Mouse (Mus musculus) MEL (cell line): ENCODE measurements around the gene H2-DMa. TPM values are rescaled to one million over a fixed set of nuclear protein-coding genes. Genes with fewer than 3 reads are reported as not detected.

Experiments
- DNase-seq: peaks from one replicate; pipeline ENCODE4 v3.0.0; 2011; ENCODE audit warnings: low read depth, low spot score
- H3K27ac ChIP-seq: 2 replicates; pipeline ENCODE4 v1.5.1; 2012; ENCODE audit warnings: low read depth, mild to moderate bottlenecking, control low read depth, low read length, moderate library complexity; ENCODE audit not compliant: control insufficient read depth
- H3K27me3 ChIP-seq, 2 experiments: fragments of 150-350 bp in 1 of 2; sonication (generic) in 1 of 2; 2 replicates each; pipeline ENCODE4 v1.6.1; 2012; ENCODE audit warnings: low read length in 2 of 2, mild to moderate bottlenecking in 2 of 2, improper control_type of control experiment in 1 of 2, moderate library complexity in 1 of 2; ENCODE audit not compliant: insufficient read depth in 2 of 2, control insufficient read depth in 1 of 2
- H3K36me3 ChIP-seq, 2 experiments: 2 replicates each; pipeline ENCODE4 v1.6.1; 2012 to 2014; ENCODE audit warnings: low read length in 2 of 2, improper control_type of control experiment in 1 of 2, inconsistent platforms in 1 of 2, mild to moderate bottlenecking in 1 of 2; ENCODE audit not compliant: insufficient read depth in 2 of 2, control insufficient read depth in 1 of 2
- H3K4me1 ChIP-seq, 2 experiments: fragments of 150-350 bp in 1 of 2; sonication (generic) in 1 of 2; 2 replicates each; pipeline ENCODE4 v1.6.1; 2012; ENCODE audit warnings: low read length in 2 of 2, improper control_type of control experiment in 1 of 2, mild to moderate bottlenecking in 1 of 2; ENCODE audit not compliant: insufficient read depth in 2 of 2, control insufficient read depth in 1 of 2
- H3K4me3 ChIP-seq, 2 experiments: fragments of 150-350 bp in 1 of 2; sonication (generic) in 1 of 2; 2 replicates each; pipeline ENCODE4 v1.5.1; 2012; ENCODE audit warnings: low read depth in 2 of 2, low read length in 2 of 2, mild to moderate bottlenecking in 2 of 2, moderate library complexity in 2 of 2, control low read depth in 1 of 2, improper control_type of control experiment in 1 of 2; ENCODE audit not compliant: control insufficient read depth in 1 of 2, insufficient read depth in 1 of 2
- H3K79me2 ChIP-seq: 2 replicates; pipeline ENCODE4 v1.6.1; 2012; ENCODE audit warnings: mild to moderate bottlenecking, low read length, moderate library complexity; ENCODE audit not compliant: control insufficient read depth, poor library complexity, insufficient read depth
- H3K9ac ChIP-seq: 2 replicates; pipeline ENCODE4 v1.6.1; 2012; ENCODE audit warnings: low read depth, mild to moderate bottlenecking, control low read depth, low read length, moderate library complexity; ENCODE audit not compliant: control insufficient read depth, poor library complexity, severe bottlenecking
- H3K9me3 ChIP-seq: fragments of 150-350 bp; sonication (generic); replicated peaks from 2 replicates; pipeline ENCODE4 v1.6.1; 2012; ENCODE audit warnings: mild to moderate bottlenecking, low read length, improper control_type of control experiment, moderate library complexity; ENCODE audit not compliant: insufficient read depth
- CHD1 ChIP-seq: IDR thresholded peaks from 2 replicates; pipeline ENCODE4 v1.6.1; 2012; ENCODE audit warnings: low read depth, mild to moderate bottlenecking, inconsistent platforms, low read length, improper control_type of control experiment
- ETS1 ChIP-seq: IDR thresholded peaks from 2 replicates; pipeline ENCODE4 v1.6.1; 2012; ENCODE audit warnings: low read depth, mild to moderate bottlenecking, inconsistent platforms, low read length, improper control_type of control experiment, moderate library complexity
- GABPA ChIP-seq: IDR thresholded peaks from 2 replicates; pipeline ENCODE4 v1.6.1; 2012; ENCODE audit warnings: low read depth, mild to moderate bottlenecking, inconsistent platforms, low read length, improper control_type of control experiment, moderate library complexity
- JUND ChIP-seq: IDR thresholded peaks from 2 replicates; pipeline ENCODE4 v1.6.1; 2011; ENCODE audit warnings: low read depth, mild to moderate bottlenecking, improper control_type of control experiment, low read length
- MAFK ChIP-seq: IDR thresholded peaks from 2 replicates; pipeline ENCODE4 v1.6.1; 2011; ENCODE audit warnings: low read depth, mild to moderate bottlenecking, low read length, improper control_type of control experiment, borderline replicate concordance
- MEF2A ChIP-seq: IDR thresholded peaks from 2 replicates; pipeline ENCODE4 v1.6.1; 2014; ENCODE audit warnings: low read depth, mild to moderate bottlenecking, inconsistent platforms, low read length, improper control_type of control experiment; ENCODE audit not compliant: poor library complexity, insufficient replicate concordance, severe bottlenecking; ENCODE audit errors: extremely low read depth
- MXI1 ChIP-seq: IDR thresholded peaks from 2 replicates; pipeline ENCODE4 v1.6.1; 2011; ENCODE audit warnings: mild to moderate bottlenecking, low read depth, low read length, improper control_type of control experiment
- MYC ChIP-seq: IDR thresholded peaks from 2 replicates; pipeline ENCODE4 v1.6.1; 2011; ENCODE audit warnings: low read depth, mild to moderate bottlenecking, low read length, improper control_type of control experiment, moderate library complexity
- NELFE ChIP-seq: IDR thresholded peaks from 2 replicates; pipeline ENCODE4 v1.6.1; 2011; ENCODE audit warnings: low read depth, low read length, improper control_type of control experiment
- NRF1 ChIP-seq: IDR thresholded peaks from 2 replicates; pipeline ENCODE4 v1.6.1; 2014; ENCODE audit warnings: low read depth, mild to moderate bottlenecking, inconsistent platforms, low read length, improper control_type of control experiment, moderate library complexity; ENCODE audit not compliant: poor library complexity, insufficient read depth, severe bottlenecking
- POLR2A ChIP-seq, 2 experiments: IDR thresholded peaks; 2 replicates each; pipeline ENCODE4 v1.6.1; 2011 to 2012; ENCODE audit warnings: low read length in 2 of 2, mild to moderate bottlenecking in 2 of 2, control low read depth in 1 of 2, improper control_type of control experiment in 1 of 2, low read depth in 1 of 2, moderate library complexity in 1 of 2; ENCODE audit not compliant: control insufficient read depth in 1 of 2, insufficient read depth in 1 of 2, poor library complexity in 1 of 2
- POLR2AphosphoS2 ChIP-seq: IDR thresholded peaks from 2 replicates; pipeline ENCODE4 v1.6.1; 2011; ENCODE audit warnings: low read length, improper control_type of control experiment
- RCOR1 ChIP-seq: IDR thresholded peaks from 2 replicates; pipeline ENCODE4 v1.6.1; 2012; ENCODE audit warnings: low read depth, mild to moderate bottlenecking, inconsistent platforms, low read length, improper control_type of control experiment
- TBP ChIP-seq: IDR thresholded peaks from 2 replicates; pipeline ENCODE4 v1.8.0; 2011; ENCODE audit warnings: low read depth, low read length, improper control_type of control experiment
- TCF12 ChIP-seq: IDR thresholded peaks from 2 replicates; pipeline ENCODE4 v1.6.1; 2014; ENCODE audit warnings: low read depth, mild to moderate bottlenecking, inconsistent platforms, low read length, improper control_type of control experiment, moderate library complexity
- UBTF ChIP-seq: IDR thresholded peaks from 2 replicates; pipeline ENCODE4 v1.6.1; 2012; ENCODE audit warnings: low read depth, mild to moderate bottlenecking, inconsistent platforms, low read length, improper control_type of control experiment, moderate library complexity, borderline replicate concordance; ENCODE audit not compliant: insufficient read depth
- USF2 ChIP-seq, 2 experiments: IDR thresholded peaks; 2 replicates each; pipeline ENCODE4 v1.6.1; 2011 to 2012; ENCODE audit warnings: improper control_type of control experiment in 2 of 2, low read length in 2 of 2, borderline replicate concordance in 1 of 2, inconsistent platforms in 1 of 2, low read depth in 1 of 2, mild to moderate bottlenecking in 1 of 2; ENCODE audit not compliant: insufficient read depth in 1 of 2
- ZKSCAN1 ChIP-seq: IDR thresholded peaks from 2 replicates; pipeline ENCODE4 v1.6.1; 2012; ENCODE audit warnings: low read depth, mild to moderate bottlenecking, inconsistent platforms, low read length, improper control_type of control experiment, moderate library complexity
- ZMIZ1 ChIP-seq: IDR thresholded peaks from 2 replicates; pipeline ENCODE4 v1.6.1; 2012; ENCODE audit warnings: low read depth, mild to moderate bottlenecking, inconsistent platforms, low read length, improper control_type of control experiment, moderate library complexity
- ZNF384 ChIP-seq: IDR thresholded peaks from 2 replicates; pipeline ENCODE4 v1.6.1; 2012; ENCODE audit warnings: low read depth, mild to moderate bottlenecking, inconsistent platforms, low read length, improper control_type of control experiment
- polyA plus RNA-seq, 2 experiments: library from polyadenylated mRNA; stranded (reverse) in 1 of 2; unstranded in 1 of 2; fragments of >175 nt in 1 of 2; fragments of >200 nt in 1 of 2; gene quantifications; 2 replicates each; pipeline versions ENCODE4 v1.2.1 to v1.2.4; 2012; ENCODE audit warnings: low replicate concordance in 2 of 2, low read depth in 1 of 2; ENCODE audit not compliant: insufficient read length in 2 of 2, insufficient read depth in 1 of 2, missing spikeins in 1 of 2
- total RNA-seq: library from RNA; depleted of rRNA; stranded (reverse); fragments of 300-350 nt; gene quantifications from 2 replicates; pipeline ENCODE4 v1.2.3, GENCODE M21; 2012

Gene H2-DMa
- total and polyA plus RNA-seq, 3 experiments = 38.3 to 38.7 TPM; not detected in 1

- Histone ChIP-seq H3K27me3 (no peaks in the 10 kb centered on the region), H3K4me3 (no peak overlapping the region), H3K36me3 (peaks cover 0 to 2% of the 10 kb centered on the region in 2 experiments; a peak in 1 of 4 replicates), H3K4me1 (peaks cover 4 to 8% of the 10 kb centered on the region in 2 experiments), H3K27ac (no peak overlapping the region), H3K79me2 (no peaks in the 10 kb centered on the region), H3K9ac (no peak overlapping the region), H3K9me3 (no peaks in the 10 kb centered on the region)
- DNase-seq = no peak
- TF ChIP-seq GABPA (no peak), JUND (no peak)
Measured at GRCm38 (mm10) chr17:34179019-34179418, 59.7 kb downstream of the H2-DMa start.

GRCm38 (mm10) chr17:34179913-34180859 is 60.8 kb downstream of the H2-DMa start:
- peaks cover 0 to 5% of the 10 kb centered on the region in 2 experiments; a peak in 2 of 4 replicates for H3K36me3 ChIP-seq
- TF ChIP-seq CHD1 = no peak
- no peak for TF ChIP-seq POLR2AphosphoS2
- TF ChIP-seq MEF2A = no peak
- no peak for TF ChIP-seq POLR2A (IDR thresholded peaks at IDR 0.05; ENCODE audit: control insufficient read depth in 1 of 2, insufficient read depth in 1 of 2, low read depth in 1 of 2, low read length in 2 of 2, poor library complexity in 1 of 2)
- no peak for TF ChIP-seq MXI1
- TF ChIP-seq MAFK = no peak
- TF ChIP-seq RCOR1 = no peak
- no peak for TF ChIP-seq TCF12
- TF ChIP-seq ZNF384 = no peak
- TF ChIP-seq USF2 (IDR thresholded peaks at IDR 0.05; ENCODE audit: borderline replicate concordance in 1 of 2, insufficient read depth in 1 of 2, low read depth in 1 of 2, low read length in 2 of 2) = no peak
- TF ChIP-seq NELFE = no peak
- TF ChIP-seq TBP = no peak
- no peak for TF ChIP-seq ETS1
- no peak for TF ChIP-seq MYC
- TF ChIP-seq UBTF = no peak
- no peak for TF ChIP-seq ZMIZ1
- TF ChIP-seq ZKSCAN1 = no peak
- no peak for TF ChIP-seq NRF1
- no peak overlapping the region for H3K27ac ChIP-seq
- H3K27me3 ChIP-seq = no peaks in the 10 kb centered on the region
- no peak overlapping the region for H3K9ac ChIP-seq
- no peaks in the 10 kb centered on the region for H3K9me3 ChIP-seq
- peaks cover 8 to 13% of the 10 kb centered on the region in 2 experiments for H3K4me1 ChIP-seq
- no peaks in the 10 kb centered on the region for H3K79me2 ChIP-seq
- no peak overlapping the region for H3K4me3 ChIP-seq
- no peak for DNase-seq
